Mouse (Mus musculus) embryonic fibroblast, embryonic 13.5 days (primary cell): ENCODE results near the gene Mdga1. TPM values are rescaled to one million over a fixed set of nuclear protein-coding genes. Genes with fewer than 3 reads are reported as not detected.

Experiments
- H3K27ac ChIP-seq: 2 replicates; pipeline ENCODE4 v1.5.1; 2012; ENCODE audit warnings: low read length, control low read depth, inconsistent platforms; ENCODE audit not compliant: insufficient read depth
- H3K4me1 ChIP-seq: 2 replicates; pipeline ENCODE4 v1.6.1; 2011; ENCODE audit warnings: low read length; ENCODE audit not compliant: control insufficient read depth, insufficient read depth
- H3K4me3 ChIP-seq: 2 replicates; pipeline ENCODE4 v1.5.1; 2011; ENCODE audit warnings: mild to moderate bottlenecking, control low read depth, low read length; ENCODE audit not compliant: insufficient read depth
- CTCF ChIP-seq: IDR thresholded peaks from 2 replicates; pipeline ENCODE4 v1.5.1; 2011; ENCODE audit warnings: mild to moderate bottlenecking, control low read depth, low read length, moderate library complexity, borderline replicate concordance; ENCODE audit not compliant: insufficient read depth
- POLR2A ChIP-seq: IDR thresholded peaks from 2 replicates; pipeline ENCODE4 v1.6.1; 2011; ENCODE audit warnings: low read depth, mild to moderate bottlenecking, control low read depth, low read length, moderate library complexity
- polyA plus RNA-seq: library from polyadenylated mRNA; stranded (reverse); fragments of >200 nt; gene quantifications from 2 replicates; pipeline ENCODE4 v1.2.4, GENCODE M21; 2011; ENCODE audit warnings: low read depth; ENCODE audit not compliant: missing spikeins, insufficient read length

Mdga1 gene
- polyA plus RNA-seq, 1 experiment, result 7.6 TPM

GRCm38 (mm10) chr17:29854835-29855234 lies 115.1 kb downstream of the Mdga1 start:
- no peaks in the 10 kb centered on the region for H3K4me1 ChIP-seq
- TF ChIP-seq CTCF, result no peak
- TF ChIP-seq POLR2A, result no peak
- no peak overlapping the region for H3K27ac ChIP-seq
- no peak overlapping the region for H3K4me3 ChIP-seq

GRCm38 (mm10) chr17:29854388-29854787 lies 115.5 kb downstream of the Mdga1 start:
- H3K4me1 ChIP-seq, result no peaks in the 10 kb centered on the region
- H3K27ac ChIP-seq, result no peak overlapping the region
- H3K4me3 ChIP-seq, result no peak overlapping the region
- TF ChIP-seq POLR2A (no peak), CTCF (no peak)

DNA sequence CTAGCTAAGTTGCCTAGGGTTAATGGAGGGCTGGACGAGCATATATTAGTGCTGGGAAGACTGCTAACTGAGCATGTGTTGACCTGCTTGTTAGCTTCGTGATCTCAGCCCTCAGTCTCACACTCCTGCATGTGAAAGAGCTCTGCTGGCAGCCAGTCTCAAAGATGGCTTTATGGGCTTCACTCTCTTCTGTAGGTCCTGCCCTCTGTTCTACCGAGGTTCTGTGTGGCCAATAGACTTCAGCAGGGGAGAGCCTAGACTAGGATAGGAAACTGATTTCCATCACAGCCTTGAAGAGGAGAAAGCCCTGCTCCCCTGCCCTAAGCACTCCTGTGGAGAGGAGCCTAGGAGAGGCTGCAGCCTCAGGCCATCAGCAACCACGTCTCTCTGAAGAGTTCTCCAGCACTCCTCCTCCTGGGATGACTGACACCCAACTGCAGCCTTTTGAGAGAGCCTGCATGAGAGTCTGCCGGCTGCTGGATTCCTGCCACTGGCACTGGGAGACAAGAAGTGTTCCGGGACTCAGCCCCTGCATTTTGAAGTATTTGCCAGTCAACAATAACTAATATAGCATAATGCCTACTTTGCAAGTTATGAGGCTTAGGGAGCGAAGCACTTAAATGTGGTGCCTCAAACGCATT lies 116.9 kb downstream of the Mdga1 start:
- no peak overlapping the region for H3K27ac ChIP-seq
- H3K4me3 ChIP-seq, result no peak overlapping the region
- no peaks in the 10 kb centered on the region for H3K4me1 ChIP-seq
- TF ChIP-seq POLR2A (no peak), CTCF (no peak)

DNA sequence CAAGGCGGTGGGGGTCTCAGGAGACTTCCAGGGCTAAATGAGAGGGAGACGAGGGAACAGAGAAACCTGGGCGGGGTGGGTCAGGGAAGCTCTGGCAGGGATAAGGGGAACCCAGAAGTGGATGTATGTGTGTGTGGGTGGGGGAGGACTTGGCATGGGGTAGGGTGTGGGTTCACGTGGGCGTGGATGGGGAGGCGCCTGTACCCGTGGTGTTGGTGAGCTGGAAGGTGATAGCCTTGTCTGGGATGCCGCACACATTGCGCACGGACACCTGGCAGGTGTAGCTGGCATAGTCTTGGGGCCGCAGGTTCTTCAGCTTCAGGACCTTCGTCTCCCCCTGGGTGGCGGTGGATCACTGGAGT lies 120.5 kb downstream of the Mdga1 start:
- no peak for TF ChIP-seq POLR2A
- TF ChIP-seq CTCF, result no peak
- no peak overlapping the region for H3K4me3 ChIP-seq
- no peaks in the 10 kb centered on the region for H3K4me1 ChIP-seq
- H3K27ac ChIP-seq, result no peak overlapping the region

GRCm38 (mm10) chr17:29848793-29849435 lies 121.0 kb downstream of the Mdga1 start:
- H3K27ac ChIP-seq, result no peak overlapping the region
- H3K4me1 ChIP-seq, result no peaks in the 10 kb centered on the region
- TF ChIP-seq POLR2A (no peak), CTCF (0 out of 2 replicates have a peak, but pooled peaks have one; percentile 32)
- H3K4me3 ChIP-seq, result no peak overlapping the region

DNA sequence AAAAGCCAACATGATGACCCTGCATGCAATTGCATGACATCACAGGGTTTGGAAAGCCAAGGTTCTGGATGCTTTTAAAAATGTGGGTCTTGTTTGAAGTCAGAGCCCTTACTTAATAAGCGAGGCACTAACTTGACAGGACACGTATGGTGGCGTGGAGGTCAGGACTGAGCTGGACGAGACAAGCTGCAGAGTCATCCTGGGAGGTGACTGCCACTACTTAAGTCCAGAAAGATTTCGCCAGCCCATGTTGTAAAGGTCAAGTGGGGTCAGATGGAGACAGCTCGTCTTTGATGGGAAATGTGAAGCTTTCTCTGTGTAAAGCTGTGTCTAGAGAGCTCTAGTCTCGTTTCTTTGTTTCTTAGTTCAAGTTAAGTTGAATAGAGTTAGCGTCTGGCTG lies 122.6 kb downstream of the Mdga1 start:
- no peak overlapping the region for H3K4me3 ChIP-seq
- no peak overlapping the region for H3K27ac ChIP-seq
- TF ChIP-seq POLR2A (no peak), CTCF (no peak)
- no peaks in the 10 kb centered on the region for H3K4me1 ChIP-seq

- H3K4me1 ChIP-seq, result no peaks in the 10 kb centered on the region
- TF ChIP-seq POLR2A (no peak), CTCF (no peak)
- H3K27ac ChIP-seq, result no peak overlapping the region
- H3K4me3 ChIP-seq, result no peak overlapping the region
Observed at GRCm38 (mm10) chr17:29846284-29846683, 123.6 kb downstream of the Mdga1 start.

- Histone ChIP-seq H3K27ac (no peak overlapping the region), H3K4me1 (no peaks in the 10 kb centered on the region), H3K4me3 (no peak overlapping the region)
- TF ChIP-seq CTCF, result no peak
- TF ChIP-seq POLR2A, result no peak
Observed at GRCm38 (mm10) chr17:29844949-29845348, 124.9 kb downstream of the Mdga1 start.

DNA sequence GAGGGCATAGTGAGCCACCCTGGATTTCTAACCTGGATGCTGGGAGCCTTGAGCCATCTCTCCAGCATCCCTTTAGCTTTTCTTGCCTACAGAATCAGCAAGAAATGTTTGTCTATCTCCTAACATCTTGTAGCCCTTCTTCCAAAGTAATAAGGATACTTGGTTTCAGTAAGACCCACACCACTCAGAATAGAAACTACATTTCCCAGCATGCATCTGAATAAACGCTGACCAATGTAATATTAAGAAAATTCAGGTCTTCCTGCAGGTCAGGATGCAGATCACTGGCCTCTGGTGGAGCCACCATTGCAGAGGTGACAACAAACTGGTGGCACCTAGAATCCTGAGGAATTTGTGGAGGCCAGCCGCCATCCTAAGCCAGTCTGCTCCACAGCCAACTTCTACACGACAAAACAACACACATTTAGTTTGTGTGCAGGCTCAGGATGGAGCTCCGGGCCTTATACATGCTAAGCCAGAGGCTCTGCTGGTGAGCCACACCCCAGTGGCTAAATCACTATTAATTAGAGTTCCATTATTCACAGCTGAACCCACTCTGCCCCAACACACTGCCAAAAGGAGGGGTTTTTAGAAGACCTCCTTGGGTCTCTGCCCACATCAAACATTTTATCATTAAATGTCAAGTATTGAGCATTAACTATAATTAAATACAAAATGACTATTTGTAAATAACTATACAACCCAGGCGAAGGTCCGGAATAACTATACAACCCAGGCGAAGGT lies 126.3 kb downstream of the Mdga1 start:
- Histone ChIP-seq H3K4me3 (no peak overlapping the region), H3K27ac (no peak overlapping the region), H3K4me1 (no peaks in the 10 kb centered on the region)
- TF ChIP-seq CTCF, result no peak
- no peak for TF ChIP-seq POLR2A
